Mouse (Mus musculus) left cerebral cortex, adult 18-20 months (tissue): ENCODE results near the gene Tspyl4. TPM values are rescaled to one million over a fixed set of nuclear protein-coding genes. Genes with fewer than 3 reads are reported as not detected.

Experiments
- DNase-seq, 2 experiments: peaks; one replicate each; pipeline ENCODE4 v3.0.0; 2021 to 2022; ENCODE audit warnings: low spot score in 2 of 2, mixed read lengths in 1 of 2
- total RNA-seq, 2 experiments: library from RNA; stranded (reverse); gene quantifications; 2 replicates each; pipeline ENCODE4 v1.2.3; 2021

Tspyl4 gene
- total RNA-seq, 2 experiments from 2014 or later = 420 to 434 TPM

DNA sequence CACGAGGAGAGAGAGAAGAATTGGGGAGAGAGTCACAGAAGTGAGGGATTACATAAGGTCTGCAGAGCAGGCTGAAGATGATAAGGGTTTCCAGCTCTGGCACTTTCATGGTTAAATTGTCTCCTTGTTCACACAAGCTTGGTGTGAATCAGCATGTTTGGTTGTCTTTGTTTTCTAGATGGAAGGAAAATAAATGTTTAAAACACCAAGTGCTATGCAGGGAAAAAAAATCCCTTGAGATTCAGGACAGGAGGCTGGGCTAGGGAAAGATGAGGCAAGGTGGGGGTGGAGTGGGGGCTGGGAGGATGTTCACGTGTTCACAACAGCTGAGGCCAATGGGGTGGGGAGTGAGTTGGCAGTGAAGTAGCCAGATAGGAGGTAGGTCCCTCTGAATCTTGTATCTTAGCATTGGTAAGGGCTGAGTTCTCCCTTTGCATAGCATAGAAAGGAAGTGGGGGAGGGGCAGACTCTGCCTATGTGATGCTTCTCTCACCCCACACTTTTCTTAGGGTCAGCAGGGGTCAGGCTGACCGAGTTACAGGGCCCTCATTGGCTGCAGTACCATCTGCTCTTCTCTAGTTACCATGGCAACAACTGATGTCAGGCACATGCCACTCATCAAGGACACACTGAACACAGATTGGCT lies 19.5 kb downstream of the Tspyl4 start:
- peak; percentile 56 to 61 for DNase-seq

GRCm38 (mm10) chr10:34317217-34317606 lies 20.0 kb downstream of the Tspyl4 start:
- DNase-seq = no peak

DNA sequence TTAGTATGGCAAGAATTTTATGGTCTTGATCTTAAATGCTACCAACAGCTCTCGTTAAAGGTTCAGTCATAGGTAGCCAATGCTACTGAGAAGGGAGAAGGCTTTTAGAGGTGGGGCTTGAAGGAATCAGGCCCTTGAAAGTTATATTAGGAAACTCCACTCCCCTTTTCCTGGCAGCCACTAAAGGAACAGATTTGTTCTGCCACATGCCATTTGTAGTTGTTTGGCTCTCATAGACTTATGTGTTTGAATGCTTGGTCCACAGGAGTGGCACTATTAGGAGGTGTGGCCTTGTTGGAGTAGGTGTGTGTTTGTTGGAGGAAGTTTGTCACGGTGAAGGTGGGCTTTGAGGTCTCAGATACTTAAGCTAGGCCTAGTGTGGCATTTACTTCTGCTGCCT lies 23.6 kb downstream of the Tspyl4 start:
- DNase-seq = no peak

GRCm38 (mm10) chr10:34326701-34327100 lies 29.5 kb downstream of the Tspyl4 start:
- no peak for DNase-seq

GRCm38 (mm10) chr10:34327144-34327543 lies 29.9 kb downstream of the Tspyl4 start:
- DNase-seq = no peak

GRCm38 (mm10) chr10:34328310-34328709 lies 31.1 kb downstream of the Tspyl4 start:
- DNase-seq = peak; percentile 55 to 65

DNA sequence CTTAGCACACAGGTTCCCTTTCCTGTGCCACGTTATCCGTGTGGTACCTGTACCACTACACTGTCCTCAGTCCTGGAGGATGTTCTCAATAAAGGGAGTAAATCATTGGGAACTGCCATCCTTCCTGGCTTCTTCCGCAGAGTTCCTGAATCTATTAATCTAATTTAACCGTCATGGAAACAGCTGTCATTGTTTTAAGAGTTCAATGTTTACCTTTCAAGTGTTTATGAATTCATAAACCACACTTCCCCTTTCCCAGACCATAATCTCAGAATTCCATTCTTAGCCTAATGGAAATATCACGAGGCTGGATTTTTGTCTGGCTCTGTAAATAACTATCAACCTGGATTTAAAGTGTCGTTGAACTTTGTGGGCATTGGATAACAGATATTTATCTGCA lies 43.8 kb downstream of the Tspyl4 start:
- DNase-seq = no peak

DNA sequence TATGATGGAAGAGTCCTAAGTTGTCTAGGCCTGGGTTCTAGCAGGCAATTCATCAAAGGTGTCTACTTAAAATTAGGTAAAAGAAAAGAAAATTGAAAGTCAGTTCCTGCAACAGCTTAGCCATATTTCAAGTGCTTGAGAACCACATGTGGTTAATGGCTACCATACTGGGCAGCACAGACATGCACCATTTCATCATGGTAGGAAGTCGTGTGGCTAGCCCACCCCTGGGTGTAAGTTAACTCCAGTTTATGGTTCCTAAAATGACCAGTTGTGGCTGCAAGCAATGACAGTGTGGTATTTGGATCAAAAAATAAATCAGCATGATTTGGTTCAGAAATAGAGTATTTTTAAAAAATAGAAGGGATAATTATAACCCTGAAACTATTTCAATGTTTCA lies 44.6 kb downstream of the Tspyl4 start:
- DNase-seq = no peak

Other genes starting within 250 kb of the Tspyl4 start
- gene Calhm5, start 200.9 kb upstream of the Tspyl4 start, total RNA-seq = 1 to 10 TPM; 2.8 to 3.1 TPM
- gene Calhm6, start 169.5 kb upstream of the Tspyl4 start, total RNA-seq = under 1 TPM; 0.52 to 0.56 TPM
- gene Dse, start 89.7 kb upstream of the Tspyl4 start, total RNA-seq = 10 to 100 TPM in 1 of 2 experiments, 1 to 10 TPM in 1; 6.1 to 10.1 TPM
- 100 to 1,000 TPM; 175 to 185 TPM for gene Tspyl1, start 15.3 kb upstream of the Tspyl4 start, total RNA-seq
- gene Col10a1, start 92.5 kb downstream of the Tspyl4 start, total RNA-seq = under 1 TPM; 0.44 to 0.89 TPM
- gene Nt5dc1, start 121.1 kb downstream of the Tspyl4 start, total RNA-seq = 1 to 10 TPM; 2.9 to 3.8 TPM
- under 1 TPM; 0.16 to 0.46 TPM for gene Frk, start 186.0 kb downstream of the Tspyl4 start, total RNA-seq